Mouse (Mus musculus) cortical plate, adult 2 months (tissue): ENCODE measurements at regions not wholly inside any gene's neighbourhood (a gene's known extent, or its start where the extent isn't known, plus 50 kb on each side); places are given as distances from the start of the nearest gene placed in this dataset.

Experiments used
- CTCF ChIP-seq: fragments of 200-500 bp; IDR thresholded peaks from 2 replicates; pipeline ENCODE4 v1.5.1; 2011; ENCODE audit warnings: mild to moderate bottlenecking, control low read depth, low read length; ENCODE audit not compliant: insufficient read depth; ENCODE audit errors: extremely low read depth
- POLR2A ChIP-seq: fragments of 200-500 bp; IDR thresholded peaks from 2 replicates; pipeline ENCODE4 v1.6.1; 2011; ENCODE audit warnings: mild to moderate bottlenecking, low read length, control low read depth; ENCODE audit not compliant: insufficient read depth; ENCODE audit errors: extremely low read depth

DNA sequence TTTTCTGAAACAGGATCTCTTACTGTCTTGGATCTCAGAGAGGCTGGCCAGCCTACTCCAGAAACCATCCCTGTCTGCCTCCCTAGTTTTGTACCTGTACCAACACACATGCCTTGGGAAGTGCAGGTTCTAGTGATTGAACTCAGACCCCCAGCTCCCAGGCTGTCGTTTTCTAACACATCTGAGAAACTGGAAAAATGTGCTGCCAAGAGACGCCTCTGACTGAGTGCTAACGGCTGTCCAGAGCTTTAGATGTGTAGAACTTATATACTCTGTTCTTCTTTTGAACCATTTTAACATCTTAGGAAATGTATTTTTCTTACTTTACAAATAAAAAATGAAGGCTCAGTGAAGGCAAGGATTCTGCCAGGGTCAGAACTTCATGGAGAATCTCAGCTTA is 85.8 kb upstream of the Usp47 start:
- TF ChIP-seq CTCF (no peak), POLR2A (no peak)
